Mouse (Mus musculus): ENCODE measurements around the gene Rpp25l.

Gene Rpp25l

GRCm38 (mm10) chr4:41670836-41671235, 42.5 kb downstream of the Rpp25l start:
- no peak for DNase-seq (ENCODE audit: low read depth)

GRCm38 (mm10) chr4:41666646-41667045, 46.7 kb downstream of the Rpp25l start:
- DNase-seq (ENCODE audit: low read depth), result no peak

GRCm38 (mm10) chr4:41665009-41665675, 48.2 kb downstream of the Rpp25l start:
- no peak for DNase-seq (ENCODE audit: low read depth)

- DNase-seq (ENCODE audit: low read depth), result peak; percentile 29
Observed at GRCm38 (mm10) chr4:41664533-41664932, 48.8 kb downstream of the Rpp25l start.

GRCm38 (mm10) chr4:41663614-41664013, 49.7 kb downstream of the Rpp25l start:
- no peak for DNase-seq (ENCODE audit: low read depth)

- DNase-seq (ENCODE audit: low read depth), result no peak
Observed at GRCm38 (mm10) chr4:41662723-41663122, 50.6 kb downstream of the Rpp25l start.

Data from induced T-regulatory cell, adult 2 months (primary cell).